Mouse (Mus musculus) neural tube, embryonic 14.5 days (tissue): ENCODE data around the gene Map4k5. TPM values are rescaled to one million over a fixed set of nuclear protein-coding genes. Genes with fewer than 3 reads are reported as not detected.
A peak's percentile ranks its signal among the peaks of the same experiment; 100 is the strongest.

Source experiments
- ATAC-seq: fragments of 200-750 bp; cut with Nextera tagmentation; 2 replicates; pipeline ENCODE4 v1.8.0; 2017; ENCODE audit warnings: low read depth, mild to moderate bottlenecking, moderate TSS enrichment, moderate library complexity
- H3K27ac ChIP-seq: fragments of 300-500 bp; sonication (generic); 2 replicates; pipeline ENCODE4 v1.5.1; 2014; ENCODE audit warnings: low read depth, mild to moderate bottlenecking, control low read depth, low read length, moderate library complexity, mixed read lengths
- H3K27me3 ChIP-seq: fragments of 300-500 bp; sonication (generic); 2 replicates; pipeline ENCODE4 v1.6.1; 2014; ENCODE audit warnings: low read length; ENCODE audit not compliant: control insufficient read depth, insufficient read depth
- H3K36me3 ChIP-seq: fragments of 300-500 bp; sonication (generic); 2 replicates; pipeline ENCODE4 v1.6.1; 2014; ENCODE audit warnings: low read length, mixed read lengths; ENCODE audit not compliant: control insufficient read depth, insufficient read depth
- H3K4me1 ChIP-seq: fragments of 300-500 bp; sonication (generic); 2 replicates; pipeline ENCODE4 v1.6.1; 2014; ENCODE audit warnings: low read length; ENCODE audit not compliant: control insufficient read depth, insufficient read depth
- H3K4me2 ChIP-seq: fragments of 300-500 bp; sonication (generic); 2 replicates; pipeline ENCODE4 v1.6.1; 2014; ENCODE audit warnings: mild to moderate bottlenecking, low read depth, low read length, control low read depth
- H3K4me3 ChIP-seq: fragments of 300-500 bp; sonication (generic); 2 replicates; pipeline ENCODE4 v1.5.1; 2014; ENCODE audit warnings: low read depth, low read length, control low read depth, mixed read lengths
- H3K9ac ChIP-seq: fragments of 300-500 bp; sonication (generic); replicated peaks from 2 replicates; pipeline ENCODE4 v1.6.1; 2014; ENCODE audit warnings: low read depth, mild to moderate bottlenecking, control low read depth, low read length, mixed read lengths
- H3K9me3 ChIP-seq: fragments of 300-500 bp; sonication (generic); 2 replicates; pipeline ENCODE4 v1.6.1; 2016; ENCODE audit warnings: low read length; ENCODE audit not compliant: control insufficient read depth
- WGBS: fragments of 180-500 bp; shearing (Covaris S2); extraction: QIAGEN DNeasy Blood & Tissue Kit; methylation state at CpG from one replicate; pipeline ENCODE4 v1.1.7; 2014; 5-methylcytosine and 5-hydroxymethylcytosine counted together
- polyA plus RNA-seq: library from polyadenylated mRNA; unstranded; fragments of >200 nt; fragmentation: Nextera tagmentation; extraction: Ambion mirVana; gene quantifications from 2 replicates; pipeline ENCODE4 v1.2.1, GENCODE M21; 2014

Gene Map4k5
- polyA plus RNA-seq, 1 experiment from 2014 or later, result 35.3 TPM

- Histone ChIP-seq H3K36me3 (no peaks in the 10 kb centered on the region), H3K27ac (no peak overlapping the region), H3K27me3 (no peaks in the 10 kb centered on the region), H3K9ac (no peak overlapping the region), H3K9me3 (no peaks in the 10 kb centered on the region), H3K4me1 (no peaks in the 10 kb centered on the region), H3K4me3 (no peak overlapping the region), H3K4me2 (no peak overlapping the region)
- 74% methylated on average over 11 of the region's 11 CpGs for WGBS
- no peak for ATAC-seq
These were observed 116.2 kb downstream of the Map4k5 start for GRCm38 (mm10) chr12:69776607-69777340.

- Histone ChIP-seq H3K27ac (no peak overlapping the region), H3K9ac (no peak overlapping the region), H3K9me3 (no peaks in the 10 kb centered on the region), H3K4me3 (no peak overlapping the region), H3K36me3 (no peaks in the 10 kb centered on the region), H3K4me2 (no peak overlapping the region), H3K4me1 (0 out of 2 replicates have a peak, but pooled peaks cover 5% of the 10 kb centered on the region), H3K27me3 (no peaks in the 10 kb centered on the region)
- 77% methylated on average over 2 of the region's 2 CpGs for WGBS
- ATAC-seq, result no peak
These were observed 124.2 kb downstream of the Map4k5 start for GRCm38 (mm10) chr12:69768841-69769240.

- Histone ChIP-seq H3K9ac (0 out of 2 replicates have a peak overlapping the region, but pooled peaks have one; percentile 16), H3K36me3 (no peaks in the 10 kb centered on the region), H3K4me3 (no peak overlapping the region), H3K27ac (0 out of 2 replicates have a peak overlapping the region, but pooled peaks have one; percentile 28), H3K9me3 (no peaks in the 10 kb centered on the region), H3K4me1 (0 out of 2 replicates have a peak, but pooled peaks cover 5% of the 10 kb centered on the region), H3K4me2 (no peak overlapping the region; the same call in 1 of the 2 replicates), H3K27me3 (no peaks in the 10 kb centered on the region)
- WGBS, result 35% methylated on average over 9 of the region's 9 CpGs
- peak; percentile 64 for ATAC-seq
These were observed 125.3 kb downstream of the Map4k5 start for GRCm38 (mm10) chr12:69767476-69768258.

GRCm38 (mm10) chr12:69766185-69766904 is 126.7 kb downstream of the Map4k5 start:
- no peak overlapping the region for H3K9ac ChIP-seq
- H3K27ac ChIP-seq, result no peak overlapping the region
- no peak for ATAC-seq
- WGBS, result 63% methylated on average over 10 of the region's 10 CpGs
- no peaks in the 10 kb centered on the region for H3K36me3 ChIP-seq
- 0 out of 2 replicates have a peak, but pooled peaks cover 5% of the 10 kb centered on the region for H3K4me1 ChIP-seq
- no peaks in the 10 kb centered on the region for H3K9me3 ChIP-seq
- no peak overlapping the region for H3K4me2 ChIP-seq
- no peaks in the 10 kb centered on the region for H3K27me3 ChIP-seq
- no peak overlapping the region for H3K4me3 ChIP-seq

GRCm38 (mm10) chr12:69765543-69765942 is 127.5 kb downstream of the Map4k5 start:
- 0 out of 2 replicates have a peak, but pooled peaks cover 5% of the 10 kb centered on the region for H3K4me1 ChIP-seq
- no peak overlapping the region for H3K9ac ChIP-seq
- peak; percentile 52; the same call in 1 of the 2 replicates for ATAC-seq
- H3K27ac ChIP-seq, result no peak overlapping the region
- no peaks in the 10 kb centered on the region for H3K9me3 ChIP-seq
- no peak overlapping the region for H3K4me2 ChIP-seq
- H3K4me3 ChIP-seq, result no peak overlapping the region
- H3K27me3 ChIP-seq, result no peaks in the 10 kb centered on the region
- no peaks in the 10 kb centered on the region for H3K36me3 ChIP-seq
- WGBS, result 45% methylated on average over 9 of the region's 9 CpGs

- H3K27ac ChIP-seq, result no peak overlapping the region
- H3K27me3 ChIP-seq, result no peaks in the 10 kb centered on the region
- H3K36me3 ChIP-seq, result no peaks in the 10 kb centered on the region
- no peaks in the 10 kb centered on the region for H3K9me3 ChIP-seq
- no peak overlapping the region for H3K4me3 ChIP-seq
- no peak for ATAC-seq
- 90% methylated on average over 2 of the region's 2 CpGs for WGBS
- H3K4me1 ChIP-seq, result no peaks in the 10 kb centered on the region; the same call in 1 of the 2 replicates
- no peak overlapping the region for H3K4me2 ChIP-seq
- no peak overlapping the region for H3K9ac ChIP-seq
These were observed 131.4 kb downstream of the Map4k5 start for GRCm38 (mm10) chr12:69761603-69762002.

- Histone ChIP-seq H3K27me3 (no peaks in the 10 kb centered on the region), H3K36me3 (no peaks in the 10 kb centered on the region), H3K9ac (no peak overlapping the region), H3K4me1 (no peaks in the 10 kb centered on the region; the same call in 1 of the 2 replicates), H3K9me3 (no peaks in the 10 kb centered on the region), H3K27ac (no peak overlapping the region), H3K4me2 (no peak overlapping the region), H3K4me3 (no peak overlapping the region)
- ATAC-seq, result no peak
- WGBS, result 79% methylated on average over 20 of the region's 20 CpGs
These were observed 132.1 kb downstream of the Map4k5 start for GRCm38 (mm10) chr12:69760743-69761406.

GRCm38 (mm10) chr12:69760014-69760413 is 133.0 kb downstream of the Map4k5 start:
- H3K27me3 ChIP-seq, result no peaks in the 10 kb centered on the region
- no peaks in the 10 kb centered on the region for H3K9me3 ChIP-seq
- H3K9ac ChIP-seq, result no peak overlapping the region
- H3K4me1 ChIP-seq, result no peaks in the 10 kb centered on the region; the same call in 1 of the 2 replicates
- WGBS, result 55% methylated on average over 6 of the region's 6 CpGs
- no peaks in the 10 kb centered on the region for H3K36me3 ChIP-seq
- no peak overlapping the region for H3K4me2 ChIP-seq
- no peak overlapping the region for H3K4me3 ChIP-seq
- no peak overlapping the region for H3K27ac ChIP-seq
- no peak for ATAC-seq
